Mouse (Mus musculus) cerebellum, adult 8-10 months (tissue): Measurements from ENCODE around the gene Lrba.

Experiments
- DNase-seq: peaks from one replicate; pipeline ENCODE4 v3.0.0; 2022

The Lrba gene

DNA sequence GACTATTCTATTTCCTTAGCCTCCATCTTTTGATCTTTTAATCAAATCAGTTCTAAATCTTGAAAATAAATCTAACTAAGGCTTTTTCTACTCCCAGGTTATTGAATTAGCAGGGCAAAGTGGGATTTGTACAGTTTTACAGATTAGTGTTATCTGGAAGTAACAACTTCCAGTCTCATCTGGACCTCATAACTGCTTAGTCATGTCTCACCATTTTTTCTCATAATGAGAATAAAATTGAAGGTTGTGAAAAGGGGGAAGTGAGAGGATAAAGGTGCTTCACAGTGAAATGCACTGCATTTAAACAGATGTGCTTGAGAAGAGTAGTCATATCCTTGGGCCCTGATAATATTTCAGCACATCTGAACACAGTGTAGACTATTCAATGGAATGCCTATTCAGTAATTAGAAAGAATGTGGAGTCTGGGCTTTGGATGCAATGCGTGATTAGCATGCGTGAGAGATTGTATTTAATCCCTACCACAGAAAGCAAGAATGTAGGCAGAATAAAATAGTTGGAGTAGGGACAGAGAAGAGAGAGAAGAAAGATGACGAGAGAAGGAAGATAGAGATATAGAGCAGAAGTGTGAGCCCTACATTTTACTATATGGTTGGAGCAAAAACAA is 298.5 kb downstream of the Lrba start:
- no peak for DNase-seq

DNA sequence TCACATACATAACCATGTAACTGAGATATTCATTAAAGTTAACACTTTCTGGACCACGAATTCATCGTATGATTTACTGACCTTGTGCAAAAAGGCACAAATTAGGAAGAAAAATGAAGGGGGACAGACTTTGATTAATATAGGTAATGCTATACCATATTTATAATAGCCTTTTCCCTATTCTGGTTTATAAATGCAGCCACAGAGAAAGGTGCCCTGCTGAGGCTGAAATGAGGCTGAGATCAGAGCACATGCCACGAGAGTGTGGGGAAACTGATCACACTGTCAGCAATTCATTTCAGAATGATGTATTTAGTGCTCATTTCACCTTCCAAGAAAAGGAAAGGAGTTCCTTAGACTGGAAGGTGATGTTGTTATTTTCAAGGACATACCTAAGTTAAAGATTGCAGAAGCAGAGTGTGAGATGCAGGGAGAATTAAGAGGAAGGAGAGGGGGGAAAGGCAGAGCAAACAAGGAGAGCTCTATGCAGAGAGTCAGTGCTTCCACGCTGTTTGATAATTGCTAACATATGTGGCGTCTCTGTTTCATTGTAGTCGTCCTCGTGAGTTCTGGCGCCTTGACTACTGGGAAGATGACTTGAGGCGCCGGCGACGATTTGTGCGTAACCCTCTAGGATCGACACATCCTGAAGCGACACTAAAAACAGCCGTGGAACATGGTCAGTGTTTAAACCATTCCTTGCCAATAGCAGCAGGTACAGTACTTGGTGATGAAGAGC is 307.2 kb downstream of the Lrba start:
- DNase-seq, result no peak

DNA sequence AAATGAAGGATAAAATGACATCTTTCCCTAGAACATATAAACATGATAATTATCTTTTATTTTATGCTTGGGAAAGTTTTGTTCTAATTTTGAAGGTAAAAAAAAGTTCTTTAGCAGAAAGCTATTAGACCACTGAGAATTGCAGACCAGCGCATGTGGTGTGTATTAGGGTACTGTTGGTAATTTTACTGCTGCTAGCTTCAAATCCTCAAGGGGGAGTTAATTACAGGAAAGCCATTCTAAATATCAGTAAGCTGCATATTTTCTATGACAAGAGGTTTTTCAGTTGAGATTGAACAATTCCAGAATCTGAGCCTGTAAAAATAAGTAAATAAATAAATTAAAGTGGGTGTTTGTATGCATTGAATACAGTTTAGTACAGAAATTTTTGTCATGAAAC is 312.3 kb downstream of the Lrba start:
- no peak for DNase-seq

DNA sequence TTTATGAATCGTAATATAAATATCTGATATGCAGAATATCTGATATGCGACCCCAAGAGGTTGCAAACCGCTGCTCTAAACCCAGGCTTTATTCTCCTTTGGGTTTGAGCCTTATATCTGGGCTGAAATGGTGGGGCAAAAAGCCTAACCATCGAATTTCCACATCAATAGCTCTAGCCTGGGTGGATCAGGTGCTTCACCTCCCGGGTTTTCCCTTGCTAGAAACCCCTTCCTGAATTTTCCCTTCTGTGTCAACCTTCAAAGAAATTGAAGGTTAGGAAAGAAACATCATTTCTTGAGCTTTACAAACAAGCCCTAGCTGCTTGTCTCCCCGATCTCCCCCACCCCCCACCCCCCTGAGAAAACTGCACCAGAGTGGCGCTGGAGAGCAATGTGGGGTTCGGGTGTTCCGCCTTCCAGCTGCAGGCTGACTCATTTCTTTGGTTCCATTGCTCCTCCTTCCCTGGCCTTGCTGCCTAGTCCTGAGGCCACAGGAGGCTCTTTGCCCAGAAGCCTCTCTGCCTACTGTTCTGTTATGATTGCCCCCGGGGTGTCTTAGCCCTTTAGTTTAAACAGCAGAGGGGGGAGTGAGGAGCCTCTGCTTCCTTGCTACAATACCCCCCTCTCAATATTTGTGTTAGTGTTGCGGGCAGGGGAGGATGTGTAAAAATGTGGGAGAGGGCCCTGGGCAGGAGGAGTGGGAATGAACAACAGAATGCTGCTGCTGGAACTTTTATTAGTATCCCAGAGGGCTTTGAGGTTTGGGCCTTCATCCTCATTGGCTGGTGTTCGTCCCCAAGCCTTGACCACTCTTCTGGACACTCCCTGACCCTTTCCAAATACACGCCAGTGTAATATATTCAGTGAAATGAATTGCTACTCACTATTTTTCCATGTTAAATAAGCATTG is 314.4 kb downstream of the Lrba start:
- DNase-seq, result no peak

DNA sequence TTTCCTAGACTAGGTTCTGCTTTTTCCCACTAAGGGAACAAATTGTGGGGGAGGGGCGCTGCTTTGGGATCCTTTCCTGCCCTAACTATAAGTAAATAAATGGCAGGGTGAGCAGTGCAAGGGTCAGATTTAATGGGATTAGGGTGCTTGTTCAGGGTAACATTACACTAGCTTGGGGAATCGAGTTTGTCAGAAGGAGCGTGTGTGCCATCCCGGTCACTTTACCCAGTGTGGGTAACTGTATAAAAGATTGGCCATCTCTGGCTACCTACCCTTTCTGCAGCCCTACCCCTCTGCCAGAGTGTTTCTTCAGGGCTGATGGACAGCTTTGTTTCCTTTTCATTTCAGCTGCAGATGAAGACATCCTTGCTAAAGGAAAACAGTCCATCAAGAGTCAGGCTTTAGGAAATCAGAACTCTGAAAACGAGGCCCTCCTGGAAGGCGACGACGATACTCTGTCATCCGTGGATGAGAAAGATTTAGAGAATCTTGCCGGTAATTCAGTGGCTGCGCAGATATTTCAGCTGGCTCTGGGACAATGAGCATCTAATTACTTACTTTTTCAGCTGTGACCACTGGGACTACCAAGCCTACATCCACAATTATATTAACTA is 315.2 kb downstream of the Lrba start:
- DNase-seq, result no peak

DNA sequence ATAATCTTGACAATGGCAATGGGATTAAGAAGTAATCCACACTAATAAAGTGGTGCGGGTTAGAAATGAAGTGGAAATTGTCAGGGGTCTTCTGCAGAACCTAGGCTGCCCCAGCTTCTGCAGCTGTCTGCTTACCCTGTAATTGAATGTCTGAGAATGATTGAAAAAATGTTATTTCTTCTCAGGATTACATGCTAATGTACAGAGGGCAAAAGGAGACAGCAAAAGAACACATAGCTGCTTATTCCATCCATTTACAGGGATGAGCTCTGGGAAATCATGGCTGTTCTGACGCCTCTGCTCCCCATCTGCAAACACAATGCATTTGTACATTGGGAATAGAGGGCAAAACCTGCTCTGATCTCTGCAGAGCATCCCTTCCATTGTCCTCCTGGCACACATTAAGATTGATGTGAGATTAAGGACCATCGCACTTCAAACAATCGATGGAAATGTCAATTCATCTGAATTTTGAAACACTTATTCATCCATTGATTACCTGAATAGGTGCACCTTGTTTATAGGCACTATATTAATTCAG is 316.7 kb downstream of the Lrba start:
- no peak for DNase-seq

DNA sequence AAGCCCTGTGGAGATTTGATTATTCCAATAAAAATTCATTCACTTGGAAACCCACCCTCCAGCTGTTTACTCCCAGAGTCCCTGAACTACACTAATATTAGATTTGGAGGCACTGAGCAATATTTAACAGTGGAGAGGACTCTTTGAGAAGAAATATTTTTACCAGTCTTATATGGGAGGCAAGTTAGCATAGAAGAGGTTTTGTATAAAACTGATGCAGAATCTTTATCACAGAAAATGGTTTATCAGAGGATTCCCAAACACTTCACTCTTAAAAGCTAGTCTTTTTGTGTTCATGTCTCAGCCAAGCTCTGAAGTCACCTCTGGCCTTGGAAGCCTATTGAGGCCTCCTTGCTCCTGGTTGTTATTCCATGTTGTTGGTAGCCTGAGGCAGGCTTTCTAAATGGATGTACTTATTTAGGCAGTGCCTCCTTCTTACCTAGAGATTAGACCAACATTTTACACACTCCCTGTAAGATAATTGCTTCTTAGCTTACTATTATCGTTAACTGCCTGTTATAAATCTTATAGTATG is 317.4 kb downstream of the Lrba start:
- no peak for DNase-seq

DNA sequence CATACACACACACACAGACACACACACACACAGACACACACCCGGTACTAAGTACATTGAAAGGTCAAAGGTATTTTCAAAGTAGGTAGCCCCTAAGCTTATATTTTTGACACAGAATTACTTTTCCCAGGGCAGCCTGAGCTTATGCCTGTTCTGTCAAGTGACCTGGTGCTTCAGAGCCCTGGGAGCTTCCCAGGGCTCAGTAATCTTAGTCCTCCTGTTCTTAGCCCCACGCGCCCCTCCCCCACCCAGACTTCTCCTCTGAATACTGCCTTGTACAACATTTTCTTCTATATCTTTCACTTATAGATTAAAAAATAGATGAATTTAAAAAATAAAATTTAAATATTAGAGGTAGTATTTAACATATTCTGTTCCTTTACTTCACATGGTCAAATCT is 320.3 kb downstream of the Lrba start:
- no peak for DNase-seq

DNA sequence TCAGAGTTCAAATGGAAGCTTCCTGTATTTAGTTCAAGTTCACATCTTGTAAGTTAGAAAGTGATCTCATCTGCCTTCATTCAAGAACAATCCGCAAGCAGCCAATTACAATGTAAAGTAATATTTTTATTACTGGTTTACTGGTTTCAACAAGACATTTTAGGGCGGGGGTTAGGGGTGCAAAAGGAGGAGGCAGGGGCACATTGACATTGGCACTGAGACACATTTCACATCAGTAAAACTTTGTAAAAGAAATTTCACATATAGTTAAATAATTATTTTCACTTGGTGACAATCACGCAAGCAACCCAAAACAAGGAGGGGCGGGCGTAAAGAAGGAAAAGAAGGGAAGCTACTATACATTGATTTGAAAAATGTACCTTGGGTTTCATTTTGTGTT is 321.5 kb downstream of the Lrba start:
- DNase-seq, result no peak

DNA sequence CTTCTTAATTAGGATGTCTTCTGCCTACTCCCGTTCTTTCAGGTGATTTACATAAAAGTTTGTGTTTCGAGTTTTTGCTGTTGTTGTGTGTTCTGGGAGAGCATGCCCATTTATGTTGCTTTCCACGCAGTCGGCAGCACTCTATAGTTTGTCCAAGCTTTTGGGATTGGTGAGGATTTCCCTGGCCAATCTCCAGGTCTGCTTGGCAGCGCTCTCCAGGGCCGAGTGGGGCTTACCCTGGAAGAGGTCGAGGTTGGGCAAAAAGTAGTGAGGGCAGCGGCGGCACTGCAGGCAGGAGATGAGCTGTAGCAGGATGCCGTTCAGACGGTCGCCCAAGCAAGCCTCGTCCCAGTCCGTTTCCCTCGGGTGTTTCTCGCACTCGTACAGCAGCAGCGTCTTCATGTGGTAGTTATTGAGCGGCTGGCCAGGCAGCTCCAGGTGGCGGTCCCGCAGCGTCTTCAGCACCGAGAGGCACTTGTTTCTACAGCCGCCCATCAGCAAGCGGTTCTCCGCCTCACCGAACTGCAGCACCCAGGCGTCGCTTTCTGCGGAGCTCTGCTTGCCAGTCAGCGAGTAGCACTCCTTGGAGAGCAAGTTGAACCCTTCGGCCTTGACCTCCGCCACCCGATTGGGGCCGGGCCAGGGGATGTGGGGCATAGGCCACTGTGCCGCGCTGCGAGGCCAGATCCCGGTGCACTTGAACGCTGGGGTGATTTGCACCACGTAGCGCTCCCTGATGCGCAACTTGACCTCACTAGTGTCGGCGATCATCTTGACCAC is 322.2 kb downstream of the Lrba start:
- DNase-seq, result peak; percentile 51

DNA sequence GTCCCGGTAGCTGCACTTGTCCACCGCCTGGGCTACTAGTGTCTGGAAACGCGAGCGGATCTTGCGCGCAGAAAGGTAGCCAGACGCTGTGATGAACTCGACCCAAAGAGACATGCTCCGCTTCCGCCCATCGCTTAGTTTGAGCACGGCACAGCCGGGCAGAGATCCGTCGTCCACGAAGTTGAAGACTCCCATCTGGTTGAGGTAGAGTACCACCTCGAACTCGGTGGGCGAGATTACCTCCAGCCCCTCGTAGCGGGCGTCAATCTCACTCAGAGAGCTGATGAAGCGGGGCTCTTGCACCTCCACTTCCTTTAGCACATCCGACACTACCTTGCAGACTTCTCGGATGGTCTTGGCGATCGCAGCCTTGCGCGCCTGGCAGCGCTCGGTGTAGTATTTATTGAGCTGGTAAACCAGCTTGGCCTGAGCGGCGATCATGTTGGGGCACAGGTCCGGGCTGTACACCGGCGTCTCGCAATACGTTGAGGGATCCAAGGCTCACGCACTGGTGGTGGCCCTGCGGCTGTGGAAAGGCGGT is 322.8 kb downstream of the Lrba start:
- peak; percentile 34 for DNase-seq

DNA sequence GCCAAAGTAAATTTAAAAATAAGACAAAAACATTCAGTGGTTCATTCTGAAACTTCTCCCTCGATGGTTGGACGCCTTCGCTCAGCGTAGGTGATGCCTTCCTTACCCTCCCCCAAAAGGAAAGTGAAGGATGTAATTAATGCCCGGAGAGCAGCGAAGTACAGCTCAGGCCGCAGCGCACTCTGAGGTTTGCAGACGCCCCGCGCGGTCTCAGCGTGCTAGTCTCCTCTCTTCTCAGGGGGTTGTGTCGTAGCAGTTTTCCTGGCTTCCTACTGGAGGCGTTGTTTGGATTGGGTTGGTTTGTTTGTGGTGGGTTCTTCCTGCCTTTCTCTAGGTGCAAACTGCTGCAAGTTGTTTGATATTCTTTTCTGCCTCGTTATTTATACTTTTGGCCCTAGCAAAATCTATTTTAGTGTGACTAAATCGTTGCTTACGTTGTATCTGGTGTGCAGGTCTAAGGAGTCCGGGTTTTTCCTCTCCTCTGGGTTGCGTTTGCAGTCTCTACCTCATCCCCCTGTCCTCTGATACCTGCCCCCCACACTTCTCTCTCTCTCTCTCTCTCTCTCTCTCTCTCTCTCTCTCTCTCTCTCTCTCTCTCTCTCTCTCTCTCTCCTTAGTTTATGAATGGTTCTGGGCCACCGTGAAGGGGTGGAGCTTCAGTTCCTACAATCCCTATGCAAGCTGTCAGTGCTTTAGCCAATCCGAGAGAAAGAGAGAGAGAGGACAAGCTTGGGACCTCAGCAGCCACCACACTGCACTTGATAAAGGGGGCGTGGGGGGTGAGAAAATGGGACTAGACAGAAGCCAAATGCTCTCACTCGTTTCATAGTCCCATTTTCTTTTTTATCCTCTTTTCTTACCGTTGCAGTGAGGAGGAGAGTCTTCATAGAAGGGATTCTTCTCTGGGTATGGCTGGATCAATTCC is 323.9 kb downstream of the Lrba start, which contains the start of gene Mab21l2:
Gene Mab21l2 (minus strand): TSS at position 539 of the 925 bp plus-strand sequence.
- DNase-seq, result no peak

DNA sequence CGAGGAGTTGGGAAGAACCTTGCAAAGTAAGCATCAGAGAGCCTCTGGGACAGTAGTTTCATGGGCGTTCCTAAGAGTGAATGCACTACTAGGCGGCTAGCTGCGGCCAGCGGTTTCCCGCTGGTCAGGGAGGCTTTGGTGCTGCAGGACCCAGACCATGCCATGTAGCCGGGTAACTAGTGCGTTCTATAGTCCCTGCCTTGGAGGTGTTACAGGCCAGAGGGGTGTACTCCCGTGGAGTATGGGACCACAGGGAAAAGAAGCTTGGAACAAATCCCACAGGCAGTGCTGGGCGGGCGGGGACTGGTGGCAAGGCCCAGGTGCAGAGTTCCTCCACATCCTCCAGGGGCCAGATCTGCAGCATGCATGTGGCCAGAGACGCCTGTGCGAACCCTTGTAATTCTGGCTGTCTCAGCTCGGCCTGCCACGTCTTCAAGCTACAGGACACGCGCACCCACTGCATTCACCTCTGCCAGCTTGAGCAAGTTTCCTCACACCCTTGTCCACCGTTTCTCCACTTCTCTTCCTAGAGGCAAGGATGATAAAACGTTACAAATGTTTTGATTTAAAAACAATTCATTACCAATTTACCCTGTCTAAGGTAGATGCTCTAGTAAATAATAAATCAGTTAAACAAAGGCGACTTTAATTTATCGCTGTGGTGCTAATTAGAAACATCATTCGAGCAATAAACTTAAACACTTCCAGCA is 326.0 kb downstream of the Lrba start:
- DNase-seq, result no peak

DNA sequence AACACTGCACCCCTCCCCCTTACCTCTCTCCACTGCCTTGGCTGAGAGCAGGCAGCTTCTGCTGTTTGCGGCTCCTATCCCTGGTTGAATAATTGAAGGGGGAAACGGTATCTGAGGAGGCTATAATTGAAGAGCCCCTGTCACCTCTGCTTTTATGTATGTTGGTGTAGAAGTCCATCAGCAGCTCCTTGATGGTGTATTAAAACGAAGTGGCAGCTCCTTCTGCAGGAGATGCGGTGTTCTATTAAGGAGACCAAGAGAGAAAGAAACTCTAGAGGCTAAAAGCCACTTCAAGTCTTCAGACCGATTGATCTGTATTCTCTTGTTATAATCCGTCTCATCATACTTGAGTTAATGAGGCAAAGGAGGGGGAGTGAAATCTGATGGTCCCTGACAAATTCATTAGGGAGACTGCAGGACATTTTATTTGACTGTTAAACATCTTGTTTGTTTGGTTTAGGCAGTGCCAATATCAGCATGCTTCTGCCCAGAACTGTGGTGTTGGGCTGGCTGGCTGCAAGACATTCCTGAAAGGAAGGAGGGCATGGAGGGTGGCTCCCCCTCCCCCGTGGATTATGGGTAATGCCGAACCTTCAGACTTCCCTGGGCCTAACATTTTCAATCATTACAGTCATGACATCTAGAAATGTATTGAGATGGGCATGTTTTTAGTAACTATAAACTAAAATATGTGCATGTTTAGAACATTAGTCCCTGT is 326.7 kb downstream of the Lrba start:
- DNase-seq, result no peak

DNA sequence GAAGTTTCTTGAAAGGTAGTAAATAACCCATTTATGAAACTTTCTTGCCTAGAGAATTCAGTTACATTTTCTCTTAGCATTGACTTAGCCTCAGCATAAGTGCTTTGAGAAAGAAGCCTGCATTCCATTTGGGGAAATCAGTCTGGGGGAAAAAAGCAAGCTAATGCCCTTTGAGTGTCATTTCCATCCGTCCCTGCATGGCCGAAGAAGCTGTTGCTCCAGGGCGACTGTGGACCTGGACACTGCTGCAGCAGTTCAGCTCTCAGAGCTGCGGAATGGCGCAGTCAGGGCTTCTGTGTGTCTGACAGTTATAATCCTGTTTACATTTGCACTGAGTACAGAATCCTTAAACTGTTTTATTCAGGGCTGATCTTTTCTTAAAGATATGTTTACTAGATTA is 327.7 kb downstream of the Lrba start:
- DNase-seq, result no peak

DNA sequence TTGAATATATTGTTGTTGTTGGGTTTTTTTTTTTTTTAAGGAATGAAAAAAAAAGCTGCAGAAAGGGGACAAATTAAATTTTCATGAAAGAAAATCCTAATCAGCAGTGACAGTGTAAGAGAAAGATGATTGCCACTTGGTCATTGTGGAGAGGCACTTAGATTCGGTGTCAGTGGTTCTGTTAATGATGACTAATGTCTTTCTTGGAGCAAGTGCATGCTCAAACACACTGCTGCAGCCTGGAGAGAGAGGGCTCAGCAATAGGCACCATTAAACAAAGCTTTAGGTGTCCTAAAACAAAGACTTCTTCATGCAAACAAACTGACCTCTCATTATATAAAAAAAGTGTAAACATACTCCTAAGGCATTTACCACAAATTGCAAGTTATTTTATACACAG is 334.5 kb downstream of the Lrba start:
- no peak for DNase-seq

DNA sequence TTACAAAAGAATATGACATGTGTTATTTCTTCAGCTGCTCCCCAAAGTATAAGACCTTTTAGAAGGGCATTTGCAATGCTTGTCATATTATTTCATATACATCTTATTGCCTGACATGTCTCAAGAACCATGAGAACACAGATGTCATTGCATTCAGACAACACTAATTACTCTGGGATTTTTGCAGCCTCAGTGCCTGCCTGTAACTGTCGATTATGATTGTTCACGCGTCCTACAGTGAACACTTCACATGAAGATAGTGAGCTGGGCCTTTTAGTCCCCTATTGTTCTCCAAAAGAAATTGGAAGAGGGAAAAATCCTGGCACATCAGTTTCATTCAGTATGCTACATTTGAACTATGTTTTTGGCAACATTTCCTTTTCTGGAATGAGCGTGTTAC is 335.2 kb downstream of the Lrba start:
- DNase-seq, result no peak

DNA sequence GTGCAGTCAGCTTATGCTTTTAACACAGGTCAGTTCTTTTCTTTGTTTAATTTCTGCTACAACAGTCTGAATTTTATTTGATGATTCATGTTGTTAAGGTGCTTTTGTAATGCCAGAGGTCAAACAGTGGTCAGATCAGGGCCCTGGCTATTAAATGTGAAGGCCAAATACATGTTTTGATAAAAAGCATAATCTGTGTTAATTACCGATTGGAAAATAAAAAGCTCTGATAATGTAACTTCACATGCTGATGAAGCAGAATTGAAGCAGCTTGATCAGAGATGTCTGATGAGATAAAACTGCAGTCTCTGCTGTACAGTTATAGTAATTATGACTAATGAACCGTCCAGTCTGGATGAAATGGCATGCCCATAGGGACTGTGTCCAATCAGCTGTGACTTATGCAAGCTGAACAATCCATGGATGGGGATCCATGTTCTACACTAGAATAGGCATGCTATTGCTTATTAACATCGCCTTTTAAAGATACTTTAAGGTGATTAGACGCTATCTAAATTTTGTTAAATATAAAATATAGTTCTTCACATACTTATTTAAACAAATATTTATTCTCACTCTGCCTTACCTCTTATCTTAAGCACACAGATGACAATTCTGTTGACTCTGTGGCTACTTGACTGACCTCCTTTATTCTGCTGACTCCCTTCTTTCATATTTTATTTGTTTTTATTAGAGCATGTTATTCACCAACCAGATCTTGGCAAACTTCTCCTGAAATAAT is 336.0 kb downstream of the Lrba start:
- DNase-seq, result no peak

DNA sequence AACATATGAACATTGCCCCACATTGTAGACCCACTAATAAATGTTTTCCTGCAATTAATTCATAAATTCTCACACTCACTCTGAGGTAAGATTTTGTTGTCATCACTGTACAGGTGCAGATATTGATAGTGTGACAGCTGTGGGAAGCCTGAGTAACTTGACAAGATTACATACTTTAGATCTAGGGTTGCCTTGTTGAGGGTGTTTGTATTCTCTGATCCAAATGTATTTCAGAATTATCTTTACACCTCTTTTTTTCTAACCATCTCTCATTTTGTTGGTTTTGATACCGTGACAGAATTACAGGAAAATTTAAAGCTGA is 336.5 kb downstream of the Lrba start:
- no peak for DNase-seq
